Mouse (Mus musculus): ENCODE data around the gene Tas2r138. TPM values are rescaled to one million over a fixed set of nuclear protein-coding genes. Genes with fewer than 3 reads are reported as not detected.

Tas2r138 gene
- polyA plus RNA-seq, 1 experiment = not detected

- no peaks in the 10 kb centered on the region for H3K36me3 ChIP-seq (ENCODE audit: control insufficient read depth, insufficient read depth)
- peak overlapping the region; percentile 33 for H3K4me2 ChIP-seq (ENCODE audit: low read depth)
- TF ChIP-seq MYOG (IDR thresholded peaks at IDR 0.05; ENCODE audit: control insufficient read depth in 1 of 3, insufficient read depth in 1 of 3, insufficient read length in 2 of 3, low read depth in 2 of 3) (no peak), CEBPB (IDR thresholded peaks at IDR 0.05; ENCODE audit: insufficient read depth, poor library complexity, severe bottlenecking) (peak; percentile 98)
- H3K27me3 ChIP-seq (ENCODE audit: control insufficient read depth, insufficient read depth, insufficient read length) = no peaks in the 10 kb centered on the region
- no peak overlapping the region for H3K4me3 ChIP-seq
- no peaks in the 10 kb centered on the region for H3K79me2 ChIP-seq (ENCODE audit: control insufficient read depth, insufficient read depth)
- no peak overlapping the region for H3ac ChIP-seq (ENCODE audit: control insufficient read depth, insufficient read length)
Observed at GRCm38 (mm10) chr6:40594804-40595550, 18.1 kb downstream of the Tas2r138 start.

- no peaks in the 10 kb centered on the region for H3K79me2 ChIP-seq (ENCODE audit: control insufficient read depth, insufficient read depth)
- no peak overlapping the region for H3ac ChIP-seq (ENCODE audit: control insufficient read depth, insufficient read length)
- no peak overlapping the region for H3K4me2 ChIP-seq (ENCODE audit: low read depth)
- H3K27me3 ChIP-seq (ENCODE audit: control insufficient read depth, insufficient read depth, insufficient read length) = no peaks in the 10 kb centered on the region
- no peaks in the 10 kb centered on the region for H3K36me3 ChIP-seq (ENCODE audit: control insufficient read depth, insufficient read depth)
- H3K4me3 ChIP-seq = no peak overlapping the region
- TF ChIP-seq MAX (IDR thresholded peaks at IDR 0.05; ENCODE audit: low read depth) = no peak
- no peak for TF ChIP-seq POLR2A (IDR thresholded peaks at IDR 0.05; ENCODE audit: insufficient read length, low read depth)
- TF ChIP-seq CEBPB (IDR thresholded peaks at IDR 0.05; ENCODE audit: insufficient read depth, poor library complexity, severe bottlenecking) = no peak
- TF ChIP-seq E2F4 (IDR thresholded peaks at IDR 0.05; ENCODE audit: insufficient read depth) = no peak
- TF ChIP-seq REST (IDR thresholded peaks at IDR 0.05; ENCODE audit: insufficient read depth, insufficient read length) = no peak
- no peak for TF ChIP-seq MYOD1 (IDR thresholded peaks at IDR 0.05; ENCODE audit: control insufficient read depth in 1 of 3, insufficient read length in 2 of 3, low read depth in 2 of 3)
- TF ChIP-seq MYOG (IDR thresholded peaks at IDR 0.05; ENCODE audit: control insufficient read depth in 1 of 3, insufficient read depth in 1 of 3, insufficient read length in 2 of 3, low read depth in 2 of 3) = no peak
- no peak for TF ChIP-seq SRF (IDR thresholded peaks at IDR 0.05; ENCODE audit: control insufficient read depth, insufficient read length, low read depth)
- no peak for TF ChIP-seq POLR2AphosphoS2 (IDR thresholded peaks at IDR 0.05; ENCODE audit: insufficient read length, low read depth)
- no peak for TF ChIP-seq TCF3 (IDR thresholded peaks at IDR 0.05; ENCODE audit: insufficient read length, low read depth)
- no peak for TF ChIP-seq USF1 (IDR thresholded peaks at IDR 0.05; ENCODE audit: low read depth)
- no peak for TF ChIP-seq TCF12 (IDR thresholded peaks at IDR 0.05; ENCODE audit: insufficient read depth, poor library complexity, severe bottlenecking)
Observed at GRCm38 (mm10) chr6:40588346-40588745, 24.8 kb downstream of the Tas2r138 start.

- H3K79me2 ChIP-seq (ENCODE audit: control insufficient read depth, insufficient read depth) = no peaks in the 10 kb centered on the region
- no peak within 1 kb of the TSS for H3K4me2 ChIP-seq (ENCODE audit: low read depth)
- TF ChIP-seq TCF3 (IDR thresholded peaks at IDR 0.05; ENCODE audit: insufficient read length, low read depth) = no peak
- TF ChIP-seq MYOD1 (IDR thresholded peaks at IDR 0.05; ENCODE audit: control insufficient read depth in 1 of 3, insufficient read length in 2 of 3, low read depth in 2 of 3) = no peak
- TF ChIP-seq E2F4 (IDR thresholded peaks at IDR 0.05; ENCODE audit: insufficient read depth) = no peak
- no peak for TF ChIP-seq POLR2AphosphoS2 (IDR thresholded peaks at IDR 0.05; ENCODE audit: insufficient read length, low read depth)
- no peak for TF ChIP-seq MAX (IDR thresholded peaks at IDR 0.05; ENCODE audit: low read depth)
- TF ChIP-seq USF1 (IDR thresholded peaks at IDR 0.05; ENCODE audit: low read depth) = no peak
- TF ChIP-seq SRF (IDR thresholded peaks at IDR 0.05; ENCODE audit: control insufficient read depth, insufficient read length, low read depth) = no peak
- TF ChIP-seq TCF12 (IDR thresholded peaks at IDR 0.05; ENCODE audit: insufficient read depth, poor library complexity, severe bottlenecking) = no peak
- no peak for TF ChIP-seq CEBPB (IDR thresholded peaks at IDR 0.05; ENCODE audit: insufficient read depth, poor library complexity, severe bottlenecking)
- TF ChIP-seq REST (IDR thresholded peaks at IDR 0.05; ENCODE audit: insufficient read depth, insufficient read length) = no peak
- TF ChIP-seq POLR2A (IDR thresholded peaks at IDR 0.05; ENCODE audit: insufficient read length, low read depth) = no peak
- TF ChIP-seq MYOG (IDR thresholded peaks at IDR 0.05; ENCODE audit: control insufficient read depth in 1 of 3, insufficient read depth in 1 of 3, insufficient read length in 2 of 3, low read depth in 2 of 3) = no peak
- no peak within 1 kb of the TSS for H3ac ChIP-seq (ENCODE audit: control insufficient read depth, insufficient read length)
- no peak within 1 kb of the TSS for H3K4me3 ChIP-seq
- H3K27me3 ChIP-seq (ENCODE audit: control insufficient read depth, insufficient read depth, insufficient read length) = no peaks in the 10 kb centered on the region
- no peaks in the 10 kb centered on the region for H3K36me3 ChIP-seq (ENCODE audit: control insufficient read depth, insufficient read depth)
Observed at GRCm38 (mm10) chr6:40585645-40586044, 27.5 kb downstream of the Tas2r138 start, which contains the start of gene Clec5a. Gene Clec5a (minus strand): TSS chr6:40585821.

- H3K4me3 ChIP-seq = no peak overlapping the region
- no peak overlapping the region for H3ac ChIP-seq (ENCODE audit: control insufficient read depth, insufficient read length)
- H3K36me3 ChIP-seq (ENCODE audit: control insufficient read depth, insufficient read depth) = no peaks in the 10 kb centered on the region
- H3K79me2 ChIP-seq (ENCODE audit: control insufficient read depth, insufficient read depth) = no peaks in the 10 kb centered on the region
- H3K27me3 ChIP-seq (ENCODE audit: control insufficient read depth, insufficient read depth, insufficient read length) = no peaks in the 10 kb centered on the region
- TF ChIP-seq USF1 (IDR thresholded peaks at IDR 0.05; ENCODE audit: low read depth) = no peak
- no peak for TF ChIP-seq MYOD1 (IDR thresholded peaks at IDR 0.05; ENCODE audit: control insufficient read depth in 1 of 3, insufficient read length in 2 of 3, low read depth in 2 of 3)
- no peak for TF ChIP-seq TCF12 (IDR thresholded peaks at IDR 0.05; ENCODE audit: insufficient read depth, poor library complexity, severe bottlenecking)
- TF ChIP-seq MYOG (IDR thresholded peaks at IDR 0.05; ENCODE audit: control insufficient read depth in 1 of 3, insufficient read depth in 1 of 3, insufficient read length in 2 of 3, low read depth in 2 of 3) = no peak
- TF ChIP-seq POLR2AphosphoS2 (IDR thresholded peaks at IDR 0.05; ENCODE audit: insufficient read length, low read depth) = no peak
- no peak for TF ChIP-seq CEBPB (IDR thresholded peaks at IDR 0.05; ENCODE audit: insufficient read depth, poor library complexity, severe bottlenecking)
- no peak for TF ChIP-seq REST (IDR thresholded peaks at IDR 0.05; ENCODE audit: insufficient read depth, insufficient read length)
- TF ChIP-seq MAX (IDR thresholded peaks at IDR 0.05; ENCODE audit: low read depth) = no peak
- no peak for TF ChIP-seq TCF3 (IDR thresholded peaks at IDR 0.05; ENCODE audit: insufficient read length, low read depth)
- TF ChIP-seq E2F4 (IDR thresholded peaks at IDR 0.05; ENCODE audit: insufficient read depth) = no peak
- no peak for TF ChIP-seq POLR2A (IDR thresholded peaks at IDR 0.05; ENCODE audit: insufficient read length, low read depth)
- no peak for TF ChIP-seq SRF (IDR thresholded peaks at IDR 0.05; ENCODE audit: control insufficient read depth, insufficient read length, low read depth)
- H3K4me2 ChIP-seq (ENCODE audit: low read depth) = no peak overlapping the region
Observed at GRCm38 (mm10) chr6:40584336-40584735, 28.8 kb downstream of the Tas2r138 start.

Measured in myocyte (in vitro differentiated cells).